ENCODE assay signal across 16 mouse cellular contexts in the genomic region with DNA sequence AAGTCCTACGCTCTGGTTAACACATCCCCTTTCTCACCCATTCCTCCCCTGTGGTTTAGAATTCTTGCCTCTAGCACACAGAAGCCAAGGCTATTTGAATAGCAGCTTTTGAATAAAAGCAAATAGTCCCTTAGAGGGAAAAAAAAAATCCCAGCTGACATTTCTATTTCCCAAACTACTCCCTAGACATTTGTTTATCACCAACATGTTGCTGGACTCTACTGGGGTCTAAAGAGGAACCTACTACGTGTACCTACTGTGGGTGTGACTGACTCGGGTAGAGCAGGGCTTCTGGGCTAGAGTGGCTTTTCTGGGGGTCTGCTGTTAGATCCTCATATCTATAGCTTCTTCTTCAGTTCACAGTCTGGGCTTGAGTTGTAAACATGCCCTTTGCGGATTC. TPM values are rescaled to one million over a fixed set of nuclear protein-coding genes. Genes with fewer than 3 reads are reported as not detected.
DNase-seq lines count a peak whose midpoint lies in the region; ATAC-seq and TF ChIP-seq lines count a peak whose summit lies in the region.
"Had no signal": no experiment of that assay in that cellular context is flagged by ENCODE, and none has a peak within 500 bp of the region (broad histone marks: within the 10 kb centered on the region; RNA-seq: fewer than 3 reads in every experiment).

No protein-coding gene starts in this region.

- no peaks in the 10 kb centered on the region for H3K27me3 ChIP-seq in heart, embryonic 16.5 days (ENCODE audit: control insufficient read depth, insufficient read depth, low read length)
- no peaks in the 10 kb centered on the region for H3K27me3 ChIP-seq in kidney, postnatal 0 days (ENCODE audit: insufficient read depth, low read length)
- H3K27me3 ChIP-seq in stomach, embryonic 14.5 days (ENCODE audit: control insufficient read depth, insufficient read depth, low read length) = no peaks in the 10 kb centered on the region
- no peaks in the 10 kb centered on the region for H3K27me3 ChIP-seq in stomach, postnatal 0 days (ENCODE audit: control insufficient read depth, insufficient read depth, low read length)
- H3K27me3 ChIP-seq: midbrain, embryonic 12.5 days had no signal

- TF ChIP-seq EP300 in stomach, postnatal 0 days (optimal IDR thresholded peaks at IDR 0.05) = no peak

- intact Hi-C loops in heart, postnatal 25 days (cut with DNase I) = loop anchor here (5.0 kb wide), 1 partner anchor 40 kb away; no protein-coding TSS in a partner anchor
- intact Hi-C loops in gastrocnemius, postnatal 36 days (cut with DNase I) = no loop called here

- peak overlapping the region; percentile 37 for H3K4me2 ChIP-seq in heart, embryonic 16.5 days (ENCODE audit: low read depth, low read length)
- H3K4me2 ChIP-seq in kidney, postnatal 0 days (ENCODE audit: low read length) = peak overlapping the region; percentile 32; the same call in 1 of the 2 replicates
- 0 out of 2 replicates have a peak overlapping the region, but pooled peaks have one; percentile 15 for H3K4me2 ChIP-seq in stomach, embryonic 14.5 days (replicated peaks; ENCODE audit: low read depth, low read length)
- H3K4me2 ChIP-seq in stomach, postnatal 0 days (replicated peaks; ENCODE audit: low read depth) = no peak overlapping the region
- H3K4me2 ChIP-seq: liver, embryonic 11.5 days; midbrain, embryonic 12.5 days had no signal

- 60% methylated on average over 4 of the region's 4 CpGs for WGBS in heart, embryonic 16.5 days
- 51% methylated on average over 4 of the region's 4 CpGs for WGBS in kidney, postnatal 0 days
- WGBS in stomach, embryonic 14.5 days = 55% methylated on average over 4 of the region's 4 CpGs
- WGBS in stomach, postnatal 0 days = 50% methylated on average over 4 of the region's 4 CpGs

- peak overlapping the region; percentile 54 for H3K27ac ChIP-seq in heart, embryonic 16.5 days (ENCODE audit: low read length)
- no peak overlapping the region for H3K27ac ChIP-seq in kidney, postnatal 0 days
- H3K27ac ChIP-seq in stomach, embryonic 14.5 days (ENCODE audit: low read length) = no peak overlapping the region
- H3K27ac ChIP-seq in stomach, postnatal 0 days (replicated peaks) = no peak overlapping the region
- H3K27ac ChIP-seq: embryonic facial prominence, embryonic 10.5 days; midbrain, embryonic 12.5 days had no signal

- no peak for ATAC-seq in heart, embryonic 16.5 days (replicated peaks; ENCODE audit: extremely low read depth, insufficient read depth, low FRiP score)
- ATAC-seq in kidney, postnatal 0 days (replicated peaks; ENCODE audit: low FRiP score, low read depth) = no peak
- no peak for ATAC-seq in stomach, embryonic 14.5 days (ENCODE audit: insufficient number of reproducible peaks, insufficient read depth, low FRiP score, low read depth)
- no peak for ATAC-seq in stomach, postnatal 0 days (ENCODE audit: low FRiP score, low TSS enrichment)

- no peak for TF ChIP-seq CTCF in kidney, postnatal 0 days (IDR thresholded peaks at IDR 0.05; ENCODE audit: low read depth)
- no peak for TF ChIP-seq CTCF in stomach, postnatal 0 days (IDR thresholded peaks at IDR 0.05; ENCODE audit: low read depth)

- peaks cover 5% of the 10 kb centered on the region; the same call in 1 of the 2 replicates for H3K36me3 ChIP-seq in heart, embryonic 16.5 days (ENCODE audit: control insufficient read depth, insufficient read depth)
- no peaks in the 10 kb centered on the region for H3K36me3 ChIP-seq in kidney, postnatal 0 days (ENCODE audit: insufficient read depth, low read length)
- H3K36me3 ChIP-seq in stomach, embryonic 14.5 days (ENCODE audit: control insufficient read depth, insufficient read depth, low read length) = no peaks in the 10 kb centered on the region
- no peaks in the 10 kb centered on the region for H3K36me3 ChIP-seq in stomach, postnatal 0 days (ENCODE audit: control insufficient read depth, insufficient read depth, low read length)
- H3K36me3 ChIP-seq: embryonic facial prominence, embryonic 10.5 days; midbrain, embryonic 12.5 days had no signal

- no peak for DNase-seq in heart, postnatal 25 days (ENCODE audit: low spot score)
- no peak for DNase-seq in kidney, postnatal 0 days (ENCODE audit: low spot score)
- DNase-seq in kidney, adult 11 months = no peak
- no peak for DNase-seq in stomach, postnatal 0 days (ENCODE audit: low spot score)
- DNase-seq in gastrocnemius, postnatal 36 days = no peak
- DNase-seq: cerebellum, adult 11 months; kidney, postnatal 25 days; lung, postnatal 4 days had no signal

- no peak overlapping the region for H3K4me3 ChIP-seq in heart, embryonic 16.5 days (ENCODE audit: low read length)
- H3K4me3 ChIP-seq in kidney, postnatal 0 days (replicated peaks; ENCODE audit: low read depth, low read length) = no peak overlapping the region
- no peak overlapping the region for H3K4me3 ChIP-seq in stomach, embryonic 14.5 days (ENCODE audit: low read depth, low read length)
- no peak overlapping the region for H3K4me3 ChIP-seq in stomach, postnatal 0 days (ENCODE audit: low read depth, low read length)
- H3K4me3 ChIP-seq: embryonic facial prominence, embryonic 10.5 days; erythroblast, embryonic 14.5 days; midbrain, embryonic 12.5 days had no signal

- H3K9ac ChIP-seq in heart, embryonic 16.5 days (ENCODE audit: low read length) = peak overlapping the region; percentile 49
- H3K9ac ChIP-seq in kidney, postnatal 0 days (ENCODE audit: low read depth, low read length) = no peak overlapping the region
- H3K9ac ChIP-seq in stomach, embryonic 14.5 days (replicated peaks; ENCODE audit: low read depth, low read length) = no peak overlapping the region
- H3K9ac ChIP-seq in stomach, postnatal 0 days (ENCODE audit: low read length) = no peak overlapping the region
- H3K9ac ChIP-seq: midbrain, embryonic 12.5 days had no signal

- no peaks in the 10 kb centered on the region for H3K9me3 ChIP-seq in heart, embryonic 16.5 days (replicated peaks; ENCODE audit: control insufficient read depth, low read length)
- no peaks in the 10 kb centered on the region for H3K9me3 ChIP-seq in kidney, postnatal 0 days (replicated peaks; ENCODE audit: low read length)
- H3K9me3 ChIP-seq in stomach, embryonic 14.5 days (ENCODE audit: control insufficient read depth, low read depth, low read length) = no peaks in the 10 kb centered on the region
- H3K9me3 ChIP-seq in stomach, postnatal 0 days (ENCODE audit: control insufficient read depth, low read length) = no peaks in the 10 kb centered on the region
- H3K9me3 ChIP-seq: embryonic facial prominence, embryonic 10.5 days; midbrain, embryonic 12.5 days had no signal

- H3K4me1 ChIP-seq in heart, embryonic 16.5 days (ENCODE audit: control insufficient read depth, insufficient read depth, low read length) = peaks cover 37% of the 10 kb centered on the region
- H3K4me1 ChIP-seq in kidney, postnatal 0 days (replicated peaks; ENCODE audit: insufficient read depth, low read length) = peaks cover 6% of the 10 kb centered on the region; the same call in 1 of the 2 replicates
- H3K4me1 ChIP-seq in stomach, embryonic 14.5 days (ENCODE audit: control insufficient read depth, insufficient read depth, low read length) = 0 out of 2 replicates have a peak, but pooled peaks cover 6% of the 10 kb centered on the region
- H3K4me1 ChIP-seq in stomach, postnatal 0 days (replicated peaks; ENCODE audit: control insufficient read depth, insufficient read depth) = no peaks in the 10 kb centered on the region

RNA-seq across cellular contexts. Expression of gene Kcnj5, which starts 31.9 kb away (rescaled TPM):
- polyA plus RNA-seq in heart, embryonic 16.5 days (2015; fragmentation: Nextera tagmentation; extraction: Ambion mirVana) = 29.6 and 30.1 TPM in 2 replicates
- 10 to 100 TPM; 50.8 to 56.0 TPM for total RNA-seq in heart, postnatal 25 days (2021)
- polyA plus RNA-seq in kidney, postnatal 0 days (2015; fragmentation: Nextera tagmentation; extraction: Ambion mirVana) = 2.4 TPM in 2 replicates
- 0.09 TPM in 1 of 2 replicates, not detected in the other for polyA plus RNA-seq in stomach, embryonic 14.5 days (2014; fragmentation: Nextera tagmentation; extraction: Ambion mirVana)
- 0.04 TPM in 2 replicates for polyA plus RNA-seq in stomach, postnatal 0 days (2015; fragmentation: Nextera tagmentation; extraction: Ambion mirVana)
- not detected for total RNA-seq in gastrocnemius, postnatal 36 days (2021)
- total RNA-seq: gastrocnemius, postnatal 4 days; MEL had no signal
- polyA plus RNA-seq: erythroblast, embryonic 14.5 days had no signal
